Mouse (Mus musculus): ENCODE data around the gene Nap1l3.

Nap1l3 gene

GRCm38 (mm10) chrX:122396781-122397581, at the start of gene Nap1l3:
Nap1l3 (minus strand) TSS chrX:122397401.
- in situ Hi-C loops (cut with MboI; ENCODE audit: unreplicated experiment in 2 of 2): no loop called here

GRCm38 (mm10) chrX:122397652-122398051, 451 bp upstream of the Nap1l3 start:
- in situ Hi-C loops (cut with MboI; ENCODE audit: unreplicated experiment in 2 of 2): no loop called here

All from v-Abl transformed pro-B cells (cell line).